Mouse (Mus musculus) lung, postnatal 0 days (tissue): Measurements from ENCODE around the gene Ppp2r5b.

ENCODE experiments used
- CTCF ChIP-seq: IDR thresholded peaks from 2 replicates; pipeline ENCODE4 v1.5.1; 2016; ENCODE audit warnings: antibody characterized with exemption, mild to moderate bottlenecking
- EP300 ChIP-seq: IDR thresholded peaks from 2 replicates; pipeline ENCODE4 v1.6.1; 2016; ENCODE audit warnings: antibody characterized with exemption, mild to moderate bottlenecking, control low read depth

DNA sequence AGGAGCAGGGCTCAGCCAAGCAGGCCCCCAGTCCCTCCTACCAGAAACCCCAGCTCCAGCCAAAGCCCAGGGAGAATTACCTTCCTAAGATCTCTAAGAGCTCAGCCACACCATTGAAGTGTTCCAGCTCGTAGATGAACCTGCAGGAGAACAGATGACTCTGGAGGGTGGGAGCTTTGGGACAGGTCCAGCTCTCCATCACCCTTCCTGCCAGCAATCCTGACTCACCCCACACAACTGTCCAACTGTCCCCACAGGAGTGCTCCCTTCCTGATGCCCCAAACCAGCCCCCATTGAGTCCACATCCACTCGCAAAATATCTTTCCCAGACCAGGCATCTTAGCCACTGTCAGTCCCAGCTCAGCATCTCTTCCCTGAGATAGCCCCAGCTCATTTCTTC is 4.6 kb downstream of the Ppp2r5b start:
- TF ChIP-seq CTCF (no peak), EP300 (no peak)
